Mouse (Mus musculus) heart, postnatal 0 days (tissue): Measurements from ENCODE around the gene Erg.

Source experiments
- CTCF ChIP-seq: IDR thresholded peaks from 2 replicates; pipeline ENCODE4 v1.5.1; 2016; ENCODE audit warnings: antibody characterized with exemption, control low read depth, low read depth
- EP300 ChIP-seq: IDR thresholded peaks from 2 replicates; pipeline ENCODE4 v1.6.1; 2016; ENCODE audit warnings: antibody characterized with exemption, low read depth

DNA sequence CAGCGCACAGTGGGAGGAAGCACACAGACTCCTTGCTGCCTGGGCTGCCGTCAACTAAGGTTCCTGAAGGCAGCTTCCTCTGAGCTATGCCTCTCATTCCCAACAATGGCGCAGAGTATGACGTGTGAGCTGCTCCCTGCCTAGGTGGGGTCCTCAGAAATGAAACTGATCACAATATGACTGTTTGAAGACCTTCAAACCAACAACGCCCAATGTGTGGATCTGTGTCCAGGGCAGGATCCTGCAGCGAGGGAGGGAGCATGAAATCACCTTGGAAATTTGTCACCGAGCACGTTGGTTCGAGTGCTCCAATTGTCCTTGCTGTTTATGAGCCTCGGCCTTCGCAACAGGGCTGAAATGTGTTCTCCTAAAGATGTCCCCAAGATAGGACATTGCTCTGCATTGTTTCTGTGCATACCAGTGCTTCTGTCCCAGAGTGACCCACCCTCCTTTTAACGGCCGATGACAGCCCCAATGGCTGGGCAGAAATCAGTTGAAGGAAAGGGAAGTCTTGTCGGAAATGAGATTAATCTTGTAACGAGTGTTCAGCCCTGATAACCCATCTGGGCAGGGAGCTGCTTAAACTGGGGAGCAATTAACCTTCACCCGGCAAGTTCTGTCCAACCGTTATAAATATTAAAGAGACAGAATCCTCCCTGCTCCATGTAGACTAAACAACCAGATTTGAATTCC, 147.4 kb downstream of the Erg start:
- no peak for TF ChIP-seq CTCF
- peak; percentile 99 for TF ChIP-seq EP300
